Mouse (Mus musculus) right cerebral cortex, postnatal 36 days (tissue): ENCODE results near the gene Cpsf4l.

ENCODE experiments used
- DNase-seq, 2 experiments: peaks; one replicate each; pipeline ENCODE4 v3.0.0; 2022; ENCODE audit warnings: low spot score in 2 of 2, mixed read lengths in 1 of 2

Gene Cpsf4l

DNA sequence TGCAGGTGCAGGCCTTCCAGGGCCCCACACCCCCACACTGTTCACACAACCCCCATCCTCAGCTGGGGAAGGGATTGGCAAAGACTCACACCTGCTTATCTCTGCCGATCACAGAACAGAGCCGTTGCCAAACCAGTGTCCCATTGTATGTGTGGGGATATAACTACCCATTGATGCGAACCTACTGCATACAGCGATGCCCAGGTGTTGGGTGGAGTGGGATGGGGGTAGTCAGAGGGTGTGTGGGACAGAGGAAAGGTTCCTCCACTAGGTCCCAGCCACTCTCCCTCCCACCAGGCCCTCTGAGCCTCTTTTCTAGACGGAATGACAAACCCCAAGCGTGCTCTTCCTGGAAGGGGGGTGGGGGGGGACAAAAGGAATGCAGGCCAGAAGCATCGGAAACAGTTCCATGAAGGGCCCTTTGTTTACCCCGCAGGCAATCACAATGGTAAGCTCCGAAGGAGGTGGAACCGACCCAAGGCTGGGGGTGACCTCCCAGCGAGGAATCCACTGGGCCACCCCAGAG lies at the start of gene Cpsf4l:
Gene Cpsf4l, minus strand, starts transcription at position 287 of the 526 bp plus-strand sequence.
- no peak for DNase-seq

- DNase-seq: no peak
Observed at GRCm38 (mm10) chr11:113758851-113759250, 49.0 kb upstream of the Cpsf4l start.

GRCm38 (mm10) chr11:113756578-113756977 lies 46.8 kb upstream of the Cpsf4l start:
- DNase-seq: no peak

DNA sequence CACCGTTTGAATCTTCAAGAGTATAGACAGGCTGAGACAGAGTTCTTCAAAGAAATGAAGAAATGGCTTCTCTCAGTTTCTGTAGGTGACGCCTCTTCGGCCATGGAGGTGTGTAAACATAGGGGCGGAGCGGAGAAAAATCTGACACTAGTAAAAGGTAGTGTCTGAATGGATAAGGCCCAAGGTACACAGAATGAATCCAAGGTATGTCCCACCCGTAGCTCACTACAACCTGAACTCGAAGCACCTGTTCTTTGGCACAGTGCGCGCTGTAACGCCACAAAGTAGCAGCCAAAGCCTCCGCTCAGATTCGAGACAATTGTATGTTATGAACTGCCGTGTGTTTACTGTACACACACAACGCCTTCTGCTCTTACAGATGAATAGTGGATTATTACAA lies 46.1 kb upstream of the Cpsf4l start:
- DNase-seq: no peak

DNA sequence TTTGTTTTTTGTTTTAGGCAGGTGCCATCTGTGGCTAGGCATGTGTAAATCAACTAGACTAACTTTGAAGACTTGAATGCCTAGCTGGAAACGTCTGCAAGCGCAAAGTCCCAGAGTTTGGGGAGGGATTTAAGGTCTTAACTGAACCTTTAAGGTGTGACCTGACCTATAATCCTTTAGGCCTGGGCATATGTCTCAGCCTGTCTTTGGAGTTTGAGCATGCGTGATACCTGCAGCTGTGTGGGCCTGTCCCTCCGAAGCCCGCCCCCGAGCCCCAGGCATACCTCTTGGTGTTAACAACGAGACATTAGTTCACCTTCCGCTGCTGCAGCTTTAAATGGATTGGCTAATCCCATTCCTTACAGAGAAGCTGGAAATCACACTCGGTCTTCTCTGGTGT lies 45.0 kb upstream of the Cpsf4l start:
- DNase-seq: no peak

GRCm38 (mm10) chr11:113752685-113753430 lies 43.0 kb upstream of the Cpsf4l start:
- DNase-seq: no peak

DNA sequence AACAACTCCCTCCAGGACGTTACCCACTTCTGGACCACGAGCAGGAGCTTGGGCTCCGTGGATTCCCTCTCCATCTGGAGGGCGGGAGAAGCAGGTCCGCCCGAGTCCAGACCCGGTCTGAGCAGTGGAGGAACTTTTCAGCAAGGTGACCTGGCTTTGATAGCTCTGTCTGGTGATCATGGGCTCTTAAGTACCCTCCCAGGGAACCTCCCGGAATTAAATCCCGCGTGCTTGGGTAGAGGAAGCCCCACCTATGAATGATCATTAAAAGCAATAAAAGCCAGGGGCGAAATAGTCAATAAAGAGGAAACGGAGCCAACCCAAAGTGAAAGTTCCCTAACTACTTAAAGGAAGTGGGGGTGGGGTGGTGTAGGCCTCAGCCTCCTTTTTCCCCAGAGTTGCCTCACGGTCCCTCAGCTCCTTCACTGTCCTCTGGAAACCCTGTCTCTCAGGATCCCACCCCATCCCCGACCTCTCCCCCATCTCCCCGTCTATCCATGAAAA lies 42.4 kb upstream of the Cpsf4l start:
- no peak for DNase-seq

GRCm38 (mm10) chr11:113751484-113752084 lies 41.8 kb upstream of the Cpsf4l start, which contains the start of gene Cdc42ep4:
TSS of gene Cdc42ep4 (minus strand) at chr11:113751881.
- peak; percentile 60 to 64 for DNase-seq

GRCm38 (mm10) chr11:113750571-113751483 lies 41.0 kb upstream of the Cpsf4l start:
- DNase-seq: peak; percentile 22 to 34

GRCm38 (mm10) chr11:113749749-113750351 lies 40.0 kb upstream of the Cpsf4l start:
- DNase-seq: no peak

DNA sequence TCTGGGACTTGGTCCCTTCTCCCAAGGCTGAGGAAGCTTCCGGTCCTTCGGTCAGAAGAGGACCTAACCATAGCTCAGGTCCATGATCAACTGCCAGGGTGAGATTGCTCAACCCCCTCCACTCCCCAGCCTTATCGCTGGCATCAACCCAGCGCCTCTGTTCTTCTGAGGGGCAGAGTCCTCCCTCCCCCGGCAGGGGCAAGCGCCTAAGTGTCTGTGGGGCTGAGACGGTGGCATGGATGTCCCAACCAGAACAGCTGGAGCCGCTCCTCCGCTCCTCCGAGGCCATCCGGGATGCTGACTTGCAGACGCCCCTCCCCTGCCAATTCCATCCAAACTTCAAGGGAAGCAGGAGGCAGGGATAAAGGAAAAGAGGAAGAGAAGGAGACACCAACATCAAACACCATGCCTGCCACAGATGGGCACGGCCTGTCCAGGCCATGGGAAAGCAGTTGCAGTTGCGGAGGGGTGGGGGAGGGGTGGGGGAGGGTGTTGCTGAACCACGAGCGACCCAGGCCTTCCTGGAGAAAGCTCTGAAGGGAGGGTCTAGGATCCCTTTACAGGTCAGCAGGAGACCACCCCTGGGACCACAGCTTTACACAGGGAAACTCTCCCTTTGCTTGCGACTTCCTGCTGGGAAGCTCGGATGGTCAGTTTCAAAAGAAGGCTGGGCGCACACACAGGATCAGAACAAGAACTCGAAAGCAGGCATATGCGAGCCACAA lies 39.1 kb upstream of the Cpsf4l start:
- no peak for DNase-seq

DNA sequence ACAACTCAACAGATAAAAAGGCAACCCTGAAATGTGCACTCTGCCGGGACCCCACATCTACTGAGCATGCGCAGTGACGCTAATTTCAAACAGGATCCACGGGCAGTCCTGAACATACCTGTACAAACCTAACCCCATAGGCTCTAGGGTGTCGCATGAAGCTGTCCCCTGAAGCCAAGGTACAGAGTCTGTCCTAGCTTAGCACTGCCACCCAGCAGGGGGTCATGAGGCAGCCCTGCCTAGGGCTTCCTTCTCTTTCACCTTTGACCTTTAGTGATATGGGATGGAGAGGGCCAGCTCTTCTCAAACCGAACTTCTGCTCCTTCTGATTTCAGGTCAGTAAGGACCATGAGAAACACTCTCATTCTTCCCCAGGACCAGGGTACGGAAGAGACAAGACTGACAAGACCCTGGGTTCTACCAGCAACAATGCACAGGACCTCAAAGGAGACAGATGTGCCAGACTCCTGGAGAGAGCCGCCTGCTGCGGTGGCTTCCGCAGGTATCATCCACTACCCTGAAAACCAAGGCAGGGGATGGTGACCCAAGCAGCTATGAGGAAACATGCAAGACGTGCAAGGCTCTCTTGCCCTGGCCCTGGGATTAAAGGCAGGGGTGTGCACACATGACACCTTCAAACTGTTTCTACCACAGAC lies 38.0 kb upstream of the Cpsf4l start:
- DNase-seq: no peak

DNA sequence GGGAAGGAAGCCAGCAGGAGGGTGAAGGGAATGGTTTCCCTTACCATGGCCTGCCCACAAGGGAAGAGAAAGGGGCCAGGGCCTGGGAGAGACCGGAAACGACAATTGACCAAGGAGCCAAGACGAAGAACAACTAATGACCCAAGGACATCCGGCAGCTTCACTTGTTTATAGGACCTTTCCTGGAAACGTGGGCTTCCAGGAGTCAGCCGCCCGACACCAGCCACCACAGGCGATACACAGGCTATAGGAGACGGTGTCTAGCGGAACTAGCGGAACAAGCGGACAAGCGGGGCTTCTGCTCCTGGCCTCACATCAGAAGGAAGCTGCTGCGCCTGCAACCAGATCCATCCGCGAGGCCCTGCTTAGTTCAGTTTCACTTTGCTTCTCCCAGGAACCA lies 37.2 kb upstream of the Cpsf4l start:
- no peak for DNase-seq

GRCm38 (mm10) chr11:113745961-113746360 lies 36.1 kb upstream of the Cpsf4l start:
- DNase-seq: no peak

DNA sequence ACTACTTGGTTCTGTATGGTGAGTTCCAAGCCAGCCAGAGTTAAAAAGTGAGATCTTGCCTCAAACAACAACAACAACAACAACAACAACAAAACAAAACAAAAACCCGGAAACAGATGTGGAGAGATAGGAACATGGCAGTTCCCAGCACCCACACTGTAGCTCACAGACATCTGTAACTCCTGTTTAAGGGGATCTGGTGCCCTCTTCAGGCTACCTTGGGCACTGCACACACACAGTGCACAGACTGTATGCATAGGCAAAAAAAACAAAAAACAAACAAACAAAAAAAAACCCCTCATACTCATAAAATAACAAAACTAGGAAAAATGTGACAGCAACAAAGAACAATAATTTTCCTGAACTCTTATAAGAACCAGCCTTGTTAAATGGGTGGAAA lies 33.2 kb upstream of the Cpsf4l start:
- DNase-seq: no peak

GRCm38 (mm10) chr11:113740100-113740499 lies 30.3 kb upstream of the Cpsf4l start:
- DNase-seq: no peak

DNA sequence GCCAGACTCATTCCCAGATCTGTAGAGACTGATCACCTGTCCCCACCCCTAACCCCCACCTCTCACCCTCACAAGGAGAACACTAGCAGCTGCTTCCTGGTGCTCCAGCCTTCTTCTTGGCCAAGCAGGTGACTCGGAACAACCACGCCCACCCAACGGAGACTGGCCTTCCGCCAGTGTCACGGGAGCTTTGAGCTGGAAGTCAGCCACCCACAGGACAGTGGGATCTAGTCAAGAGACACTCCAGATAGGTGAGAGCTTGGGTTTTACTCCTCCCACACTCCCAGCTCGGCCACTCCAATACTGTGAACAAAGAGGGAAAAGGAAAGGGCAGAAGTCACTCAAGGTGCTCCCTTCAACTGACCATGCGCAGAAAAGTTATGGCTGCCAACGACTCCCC lies 29.4 kb upstream of the Cpsf4l start:
- no peak for DNase-seq

GRCm38 (mm10) chr11:113737912-113738311 lies 28.1 kb upstream of the Cpsf4l start:
- no peak for DNase-seq

DNA sequence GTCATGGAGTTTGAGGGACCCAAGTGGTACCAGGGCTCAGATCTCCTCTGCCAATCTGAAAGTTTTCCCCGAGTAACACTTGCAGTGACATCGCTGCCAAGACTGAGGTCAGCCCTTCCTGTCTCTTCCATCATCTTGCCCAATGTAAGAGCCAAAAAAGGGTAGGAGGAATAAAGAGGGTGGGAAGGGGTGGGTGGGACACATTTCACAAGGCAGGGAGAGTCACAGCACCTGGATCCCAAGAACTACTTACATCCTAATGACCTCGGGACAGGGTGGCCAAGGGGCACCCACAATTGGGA lies 27.7 kb upstream of the Cpsf4l start:
- DNase-seq: no peak

DNA sequence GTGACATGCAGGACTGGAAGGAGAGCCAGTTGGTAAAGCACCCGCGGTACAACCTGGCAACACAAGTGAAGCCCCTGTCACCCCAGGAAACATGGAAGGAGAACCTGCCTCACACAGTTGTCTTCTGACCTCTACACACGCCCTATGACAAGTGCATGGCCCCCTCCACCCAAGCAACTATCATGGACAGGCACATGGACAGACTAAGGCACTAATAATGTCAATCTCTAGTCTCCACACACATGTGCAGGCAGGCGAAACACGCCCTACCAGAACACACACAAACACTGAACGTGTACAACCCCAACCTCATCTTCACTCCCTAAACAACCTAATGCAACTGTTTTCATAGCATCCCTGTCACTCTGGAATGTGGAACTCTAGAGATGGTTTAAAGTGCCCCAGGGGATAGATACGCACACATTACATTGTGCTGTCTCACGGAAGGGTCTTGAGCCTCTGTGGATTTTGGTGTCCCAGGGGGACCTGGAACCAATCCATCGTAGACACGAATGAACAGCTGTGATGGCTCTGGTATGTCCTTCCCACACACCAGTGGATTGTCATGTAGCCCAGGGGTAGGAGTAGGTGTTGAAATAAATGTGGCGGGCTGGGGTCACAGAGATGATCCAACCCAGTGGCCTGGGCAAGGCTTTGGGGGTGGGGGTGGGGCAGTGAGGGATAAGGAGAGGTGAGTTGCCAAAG lies 27.2 kb upstream of the Cpsf4l start:
- DNase-seq: no peak
